Mouse (Mus musculus) ovary, postnatal 10 days (tissue): Measurements from ENCODE around the gene Stk10.

Experiments
- DNase-seq: peaks from one replicate; pipeline ENCODE4 v3.0.0; 2022; ENCODE audit warnings: low spot score

The Stk10 gene

GRCm38 (mm10) chr11:32527006-32527405 lies 6.1 kb upstream of the Stk10 start:
- no peak for DNase-seq

DNA sequence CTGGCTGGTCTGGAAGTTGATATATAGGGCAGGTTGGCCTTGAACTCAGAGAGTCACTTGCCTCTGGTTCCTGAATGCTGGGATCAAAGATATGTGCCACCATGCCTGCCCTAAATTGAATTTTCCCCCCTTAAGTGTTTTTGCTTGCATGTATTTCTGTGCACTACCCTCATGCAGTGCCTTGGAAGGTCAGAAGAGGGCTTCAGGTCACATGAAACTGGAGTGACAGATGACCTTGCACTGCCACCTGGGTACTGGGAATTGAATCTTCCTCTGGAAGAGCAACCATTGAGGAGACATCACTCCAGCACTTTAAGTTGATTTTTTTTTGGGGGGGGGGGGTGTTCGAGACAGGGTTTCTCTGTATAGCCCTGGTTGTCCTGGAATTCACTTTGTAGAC lies 3.0 kb upstream of the Stk10 start:
- no peak for DNase-seq

- no peak for DNase-seq
Measured at GRCm38 (mm10) chr11:32531871-32532764, 987 bp upstream of the Stk10 start, which contains the start of gene Efcab9. Gene Efcab9 (minus strand): TSS chr11:32532081.

DNA sequence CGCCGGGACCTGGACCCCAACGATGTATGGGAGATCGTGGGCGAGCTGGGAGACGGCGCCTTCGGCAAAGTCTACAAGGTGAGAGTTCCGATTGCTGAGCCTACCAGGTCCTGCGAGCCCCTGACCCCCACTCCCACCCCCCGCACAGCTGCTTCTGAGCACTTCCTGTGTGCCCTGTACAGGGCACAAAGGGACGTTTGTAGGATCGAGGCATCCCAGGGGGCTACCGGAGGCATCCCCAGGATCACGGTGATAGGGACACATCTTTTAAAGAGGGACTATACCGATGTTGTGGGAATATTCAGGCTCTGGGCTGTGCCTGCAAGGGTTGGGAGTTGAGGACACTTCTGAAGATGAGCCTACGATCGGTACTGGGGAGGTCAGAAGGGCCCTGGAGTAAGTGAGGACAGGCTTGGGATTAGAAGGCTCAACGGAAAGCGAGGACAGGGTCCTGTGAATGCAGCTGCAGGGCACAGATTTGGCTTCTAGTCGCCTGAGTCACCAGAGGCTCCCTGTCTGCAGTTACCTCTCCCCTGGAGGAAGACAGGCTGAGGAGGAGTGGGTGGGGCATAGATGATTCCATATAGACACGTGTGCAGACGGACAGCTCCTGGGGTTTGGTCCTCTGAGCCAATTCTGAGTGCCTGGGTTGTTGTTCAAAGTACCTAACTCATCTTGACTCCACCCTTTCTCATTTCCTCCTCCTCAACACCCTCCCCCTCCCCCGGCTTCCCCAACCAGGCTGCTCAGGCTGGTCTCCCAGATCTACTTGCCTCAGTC lies 567 bp downstream of the Stk10 start:
- DNase-seq: no peak

DNA sequence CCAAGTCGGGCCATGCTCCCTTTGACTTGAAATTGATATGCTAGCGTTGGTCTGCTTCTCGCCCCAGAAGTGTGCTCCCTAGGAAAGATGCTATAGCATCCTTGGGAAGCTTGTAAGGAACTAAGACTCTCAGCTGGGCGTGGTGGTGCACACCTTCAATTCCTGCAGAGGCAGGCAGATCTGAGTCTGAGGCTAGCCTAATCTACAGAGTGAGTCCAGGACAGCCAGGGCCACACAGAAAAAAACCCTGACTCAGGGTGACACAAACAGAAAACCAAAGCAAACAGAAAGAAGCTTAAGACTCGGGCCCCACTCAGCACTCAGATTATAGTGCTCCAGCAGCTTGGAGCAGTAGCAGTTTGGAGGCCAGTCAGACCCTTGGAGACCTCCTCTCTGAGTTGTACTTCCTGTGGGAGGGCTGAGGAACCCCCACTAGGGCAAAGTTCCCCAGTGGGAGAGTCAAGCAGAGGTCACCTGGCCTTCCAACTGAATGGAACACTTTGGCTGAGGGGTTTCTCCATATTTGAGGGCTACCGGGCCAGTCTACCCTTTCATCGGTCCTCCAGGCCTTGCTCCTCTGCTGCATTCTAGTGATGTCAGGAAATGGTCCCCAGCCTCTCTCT lies 1.5 kb downstream of the Stk10 start:
- DNase-seq: no peak

GRCm38 (mm10) chr11:32535646-32536045 lies 2.5 kb downstream of the Stk10 start:
- DNase-seq: no peak

GRCm38 (mm10) chr11:32536954-32537353 lies 3.8 kb downstream of the Stk10 start:
- DNase-seq: no peak

DNA sequence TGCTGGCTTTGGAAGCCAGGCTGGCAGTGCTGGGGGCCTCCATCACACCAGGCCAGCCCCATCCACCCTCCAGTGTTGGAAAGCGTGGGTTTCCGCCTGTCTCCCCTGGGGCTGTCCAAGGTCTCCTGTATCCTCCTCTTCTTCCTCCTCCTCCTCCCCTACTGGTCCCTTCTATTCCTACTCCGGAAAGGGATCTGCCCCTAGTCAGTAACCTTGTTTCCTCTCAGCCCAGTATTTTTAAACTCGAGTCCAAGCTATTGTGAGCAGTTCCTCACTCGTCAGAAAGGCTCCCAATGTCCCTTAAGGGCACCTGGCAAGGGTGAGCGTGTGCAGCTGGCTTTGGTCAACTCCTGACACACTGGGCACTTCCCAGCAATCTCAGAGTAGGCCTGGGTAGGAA lies 5.3 kb downstream of the Stk10 start:
- no peak for DNase-seq

DNA sequence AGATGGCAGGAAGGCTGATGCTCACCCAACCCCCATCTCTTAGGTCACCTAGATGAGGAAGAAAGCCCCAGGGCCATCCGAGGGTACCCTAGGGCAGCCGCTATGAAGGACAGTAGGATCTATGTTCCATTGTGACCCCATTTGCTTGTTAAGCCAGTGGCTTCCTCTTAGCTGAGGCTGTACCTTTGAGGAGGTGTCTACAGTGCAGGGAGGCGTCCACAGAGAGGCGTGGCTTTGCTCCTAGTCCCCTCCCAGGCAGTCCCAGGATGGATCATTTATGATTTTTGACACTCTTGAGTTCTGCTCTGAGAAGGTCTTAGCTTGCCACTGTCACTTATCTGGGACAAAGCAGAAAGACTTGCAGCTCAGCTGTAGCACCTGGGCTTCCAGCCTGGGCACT lies 5.7 kb downstream of the Stk10 start:
- no peak for DNase-seq

DNA sequence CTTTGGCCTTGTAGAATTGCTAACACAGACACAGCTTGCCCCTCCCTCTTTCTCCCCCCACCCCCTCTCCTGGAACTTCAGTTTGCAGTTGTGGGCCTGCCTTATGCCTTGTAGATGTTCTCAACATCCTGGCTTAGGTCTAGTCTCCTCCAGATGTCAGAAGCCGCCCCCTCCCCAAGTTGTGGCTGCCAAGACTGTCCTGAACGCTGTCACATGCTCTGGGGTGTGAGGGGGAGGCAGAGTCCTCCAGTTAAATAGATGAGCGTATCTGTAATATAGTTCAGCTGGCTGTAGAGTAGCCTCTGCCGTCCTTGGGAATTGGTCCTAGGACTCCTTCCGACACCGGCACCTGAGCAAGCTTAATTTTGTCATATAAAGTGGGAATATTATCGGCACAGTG lies 6.6 kb downstream of the Stk10 start:
- no peak for DNase-seq

- DNase-seq: no peak
Measured at GRCm38 (mm10) chr11:32540463-32540862, 7.4 kb downstream of the Stk10 start.

DNA sequence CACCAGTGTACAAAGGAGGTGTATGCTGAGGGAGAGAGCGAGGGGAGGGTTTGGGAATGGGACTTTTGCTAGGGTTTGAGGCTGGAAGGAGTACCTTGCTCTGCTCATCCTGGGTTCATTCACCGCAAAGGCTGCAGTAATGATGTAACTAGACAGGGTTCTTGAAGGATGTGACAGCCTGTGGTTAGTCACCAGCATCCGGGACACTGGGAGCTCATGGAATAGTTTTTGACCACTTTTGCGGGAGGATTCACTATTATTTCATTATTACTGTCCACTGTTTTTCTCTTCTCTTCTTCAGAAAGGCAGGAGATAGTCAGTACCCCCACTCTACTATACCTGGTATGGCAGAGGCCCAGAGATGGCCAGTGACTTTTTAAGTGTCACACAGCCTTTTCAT lies 9.1 kb downstream of the Stk10 start:
- no peak for DNase-seq

DNA sequence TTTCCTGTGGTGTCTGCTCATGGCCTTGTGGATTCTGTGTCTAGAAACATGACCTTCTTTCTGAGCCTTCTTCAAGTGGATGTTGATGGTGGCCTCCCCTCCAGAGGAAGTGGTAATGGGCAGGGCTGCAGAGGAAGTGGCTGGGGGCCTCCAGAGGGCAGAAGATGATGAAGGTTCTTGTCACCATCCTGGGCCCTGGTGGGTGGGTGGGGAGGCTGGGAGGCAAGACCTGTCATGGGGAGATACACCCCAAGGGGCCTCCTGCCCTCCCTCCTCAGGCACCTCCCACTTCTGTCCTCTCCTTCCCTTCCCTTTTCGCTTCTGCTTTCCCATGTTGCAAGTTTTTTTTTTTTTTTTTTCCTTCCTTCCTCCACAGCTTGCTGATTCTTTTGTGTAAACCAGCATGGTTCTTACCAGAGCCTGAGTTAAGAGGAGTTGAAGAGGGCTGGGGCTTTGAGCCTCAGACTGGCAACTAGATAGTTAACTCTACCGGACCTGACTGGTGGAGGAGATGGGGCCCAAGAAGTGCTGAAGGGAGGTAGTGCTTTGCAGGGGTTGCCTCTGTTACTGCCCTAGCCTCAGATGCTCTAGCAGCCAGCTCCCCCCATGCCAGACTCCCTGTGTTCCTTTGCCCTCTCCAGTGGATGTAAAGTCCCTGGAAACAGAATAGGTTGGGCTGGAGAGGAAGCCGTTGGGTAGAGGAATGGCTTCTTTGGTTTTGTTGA lies 9.7 kb downstream of the Stk10 start:
- DNase-seq: no peak

- no peak for DNase-seq
Measured at GRCm38 (mm10) chr11:32544041-32544440, 10.9 kb downstream of the Stk10 start.

GRCm38 (mm10) chr11:32544497-32544896 lies 11.4 kb downstream of the Stk10 start:
- DNase-seq: no peak

GRCm38 (mm10) chr11:32545605-32546004 lies 12.5 kb downstream of the Stk10 start:
- no peak for DNase-seq

- DNase-seq: no peak
Measured at GRCm38 (mm10) chr11:32546483-32546882, 13.4 kb downstream of the Stk10 start.

- no peak for DNase-seq
Measured at GRCm38 (mm10) chr11:32547391-32547947, 14.4 kb downstream of the Stk10 start.

DNA sequence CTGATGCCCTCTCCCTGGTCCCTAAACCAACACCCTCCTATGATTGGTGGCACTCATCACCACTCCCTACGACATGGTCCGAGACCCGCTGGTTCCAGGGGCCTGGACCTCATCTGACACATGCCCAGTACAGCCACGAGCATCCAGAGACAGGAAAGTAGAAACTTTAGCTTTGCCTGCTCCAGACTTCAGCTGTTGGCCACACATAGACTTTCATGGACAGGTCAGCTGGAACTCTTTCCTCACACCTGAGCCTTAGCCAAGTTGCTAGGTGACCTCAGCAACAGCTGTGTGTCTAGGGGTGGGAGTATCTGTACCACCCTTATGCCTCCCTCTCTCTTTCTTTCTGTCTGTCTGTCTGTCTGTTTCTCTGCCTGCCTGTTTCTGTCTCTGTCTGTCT lies 15.1 kb downstream of the Stk10 start:
- no peak for DNase-seq

DNA sequence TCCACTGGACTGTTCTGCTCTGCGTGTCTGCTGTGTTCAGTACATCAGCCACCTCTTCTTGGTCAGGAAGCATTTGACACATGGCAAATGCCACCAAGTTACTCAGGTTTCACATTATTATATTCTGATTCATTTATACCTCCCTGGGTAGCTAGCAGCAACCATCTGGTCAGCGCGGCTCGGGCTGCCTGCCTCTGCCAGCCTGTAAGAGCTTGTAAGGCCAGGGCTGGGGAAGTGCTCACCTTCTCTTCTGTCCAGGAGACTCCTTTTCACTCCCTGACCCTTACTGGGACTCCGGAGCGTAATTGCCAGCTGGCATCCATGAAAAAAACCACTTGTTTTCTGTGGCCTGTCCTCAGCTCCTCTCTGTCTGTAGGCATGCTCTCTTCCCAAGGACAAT lies 16.1 kb downstream of the Stk10 start:
- DNase-seq: no peak

DNA sequence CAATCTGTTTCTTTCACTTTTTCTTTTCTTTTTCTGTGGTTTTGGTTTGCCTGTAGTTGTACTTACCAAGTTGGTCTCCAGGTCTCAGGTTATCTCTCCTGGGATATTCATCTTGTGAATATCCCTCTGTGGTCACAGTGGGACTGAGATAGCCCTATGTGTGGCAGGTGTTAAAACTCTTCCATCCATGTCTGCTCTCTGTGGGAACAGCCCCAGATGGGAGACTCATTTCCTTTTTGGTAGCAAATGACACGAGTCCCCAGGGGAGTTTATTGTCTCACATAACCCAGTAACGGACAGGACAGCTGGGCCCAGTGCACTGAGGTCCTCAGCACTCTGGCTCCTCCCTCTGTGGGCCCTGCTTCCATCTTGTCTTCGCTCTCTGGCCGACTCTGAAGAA lies 17.0 kb downstream of the Stk10 start:
- DNase-seq: no peak

GRCm38 (mm10) chr11:32551056-32551455 lies 18.0 kb downstream of the Stk10 start:
- no peak for DNase-seq
